Mouse (Mus musculus): ENCODE results near the gene Csnk2b. TPM values are rescaled to one million over a fixed set of nuclear protein-coding genes. Genes with fewer than 3 reads are reported as not detected.

Gene Csnk2b
- 100 to 1,000 TPM; 183 to 187 TPM for total RNA-seq (2021)

DNA sequence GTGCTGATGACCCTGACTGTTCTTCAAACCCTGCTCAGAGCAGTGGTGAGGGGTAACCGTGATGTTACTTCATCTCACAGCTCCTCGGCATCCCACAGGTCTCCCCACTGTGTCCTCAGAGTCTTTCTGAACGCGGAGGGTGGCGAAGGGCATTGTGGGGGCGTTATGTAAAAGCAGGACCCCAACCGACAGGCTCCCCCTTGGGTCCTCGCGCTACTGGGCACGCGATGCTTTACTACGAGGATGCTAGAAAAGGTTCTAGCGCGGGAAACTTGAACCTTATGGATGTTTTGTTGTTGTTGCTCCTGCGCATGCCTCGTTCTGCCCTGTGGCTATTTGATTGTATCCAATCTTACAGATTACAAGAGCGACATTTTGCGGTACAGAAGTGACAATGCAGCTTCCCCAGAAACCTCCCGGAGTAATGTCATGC is at the start of gene Csnk2b:
Gene Csnk2b (minus strand): TSS at position 183 of the 433 bp plus-strand sequence.
- DNase-seq, result peak; percentile 58 to 72
- intact Hi-C loops (cut with DNase I), result loop anchor here (2.0 to 5.0 kb wide), 2 partner anchors 31 to 115 kb away; partner anchors contain the start of gene Nfkbil1

DNA sequence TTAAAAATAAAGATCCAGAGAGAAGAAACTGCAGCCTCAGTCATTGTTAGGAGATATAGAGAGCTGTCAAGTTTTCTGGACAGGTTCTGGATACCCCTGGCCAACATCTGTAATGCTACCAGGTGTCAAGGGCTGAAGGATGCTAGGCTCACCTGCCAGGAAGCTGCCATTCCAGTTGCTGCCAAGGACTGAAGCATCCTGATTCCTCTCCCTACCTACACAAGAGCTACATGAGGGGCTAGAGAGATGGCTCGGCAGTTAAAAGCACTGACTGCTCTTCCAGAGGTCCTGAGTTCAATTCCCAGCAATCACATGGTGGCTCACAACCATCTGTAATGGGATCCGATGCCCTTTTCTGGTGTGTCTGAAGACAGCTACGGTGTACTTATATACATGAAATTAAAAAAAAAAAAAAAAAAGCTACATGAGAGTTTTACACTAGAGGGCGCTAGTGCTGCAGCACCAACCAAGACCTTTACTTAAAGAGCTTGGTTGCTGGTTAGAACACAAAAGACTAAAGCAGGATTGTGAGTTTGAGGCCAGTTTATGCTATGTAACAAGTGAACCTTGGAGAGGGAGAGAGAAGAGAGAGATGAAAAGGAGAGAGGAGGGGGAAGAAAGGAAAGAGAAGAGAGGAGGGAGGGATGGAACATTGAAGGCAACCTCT is 46.8 kb upstream of the Csnk2b start:
- no peak for DNase-seq
- intact Hi-C loops (cut with DNase I), result no loop called here

DNA sequence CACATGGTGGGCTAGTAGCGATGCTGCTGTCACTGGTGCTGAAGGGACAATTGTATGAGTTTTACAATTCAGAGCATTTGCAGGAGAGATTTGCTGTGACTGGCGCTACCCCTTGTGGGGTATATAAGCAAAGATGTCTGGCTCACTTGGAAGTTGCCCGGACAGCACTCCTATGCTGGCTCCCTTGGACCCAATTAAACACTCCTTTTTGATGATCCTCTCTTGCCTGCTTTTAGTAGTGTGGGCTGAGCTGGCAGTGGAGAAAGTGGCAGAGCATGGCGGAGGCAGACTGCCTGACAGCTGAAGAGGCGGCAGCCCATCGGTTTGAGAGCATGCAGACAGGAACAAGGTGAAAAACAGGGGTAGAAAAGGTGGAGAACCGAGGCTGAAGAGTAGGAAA is 45.9 kb upstream of the Csnk2b start:
- intact Hi-C loops (cut with DNase I), result loop anchor here (2.0 kb wide), 1 partner anchor 65 kb away; the partner anchor contains the start of gene Atp6v1g2
- DNase-seq, result no peak

DNA sequence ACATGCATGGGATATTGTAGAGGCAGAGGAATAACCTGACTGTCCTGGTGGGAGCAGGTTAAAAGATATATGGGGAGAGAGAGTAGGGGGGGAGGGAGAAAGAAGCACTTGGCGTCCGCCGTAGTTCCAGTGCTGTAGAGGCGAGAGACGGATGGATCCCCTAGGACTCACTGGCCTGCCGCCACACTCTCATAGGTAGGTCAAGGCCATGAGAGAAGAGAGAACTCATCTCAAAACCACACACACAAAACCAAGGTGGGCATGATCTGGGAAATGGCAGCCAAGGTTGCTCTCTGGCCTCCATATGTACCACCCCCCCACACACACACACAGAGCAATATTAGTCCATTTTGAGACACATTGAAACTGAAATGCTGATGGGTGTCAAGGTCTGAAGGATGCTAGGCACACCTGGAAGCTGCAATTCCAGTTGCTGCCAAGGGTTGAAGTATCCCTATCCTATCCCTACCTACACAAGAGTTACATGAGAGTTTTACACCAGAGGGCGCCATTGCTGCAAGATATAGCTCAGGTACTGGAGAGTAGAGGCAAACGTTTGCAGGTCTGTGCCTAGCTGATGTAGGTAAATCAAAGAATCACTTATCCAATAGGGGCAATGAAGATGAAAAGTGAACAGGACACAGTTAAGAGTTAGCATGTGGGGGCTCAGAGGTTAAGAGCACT is 44.6 kb upstream of the Csnk2b start:
- intact Hi-C loops (cut with DNase I), result loop anchor here (2.0 kb wide), 1 partner anchor 66 kb away; the partner anchor contains the start of gene Atp6v1g2
- peak; percentile 55 to 69 for DNase-seq

DNA sequence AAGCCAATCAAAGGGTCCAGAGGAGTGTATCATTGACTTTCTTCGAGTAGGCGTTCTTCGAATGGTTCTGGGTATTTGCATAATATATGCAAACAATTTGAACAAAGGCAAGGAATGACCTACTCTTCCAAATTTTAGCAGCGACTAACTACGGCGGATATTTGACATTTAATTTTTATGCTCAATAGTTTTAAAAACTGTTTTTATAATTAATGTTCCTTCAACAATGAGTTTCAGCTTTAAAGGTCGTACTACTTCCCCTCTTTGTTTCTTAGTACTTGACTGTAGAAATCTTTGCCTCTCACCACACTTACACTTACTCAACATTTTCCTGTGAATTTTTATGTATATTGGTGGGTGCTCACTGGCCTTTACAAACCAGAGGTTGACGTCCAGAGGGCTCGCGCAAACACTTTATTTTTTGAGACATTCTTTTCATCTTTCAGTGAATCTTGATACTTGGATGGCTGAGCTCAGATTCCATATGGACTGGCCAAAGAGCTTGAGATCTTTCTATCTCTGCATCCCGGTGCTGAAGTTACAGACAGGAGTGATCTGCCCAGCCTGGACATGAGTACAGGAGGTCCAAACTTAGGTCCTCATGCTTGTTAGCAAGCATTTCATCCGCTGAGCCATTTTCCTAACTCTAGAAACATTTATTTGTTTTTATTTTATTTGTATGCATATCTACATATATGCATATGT is 43.8 kb upstream of the Csnk2b start:
- no peak for DNase-seq
- intact Hi-C loops (cut with DNase I), result loop anchor here (2.0 kb wide), 1 partner anchor 67 kb away; the partner anchor contains the start of gene Atp6v1g2

DNA sequence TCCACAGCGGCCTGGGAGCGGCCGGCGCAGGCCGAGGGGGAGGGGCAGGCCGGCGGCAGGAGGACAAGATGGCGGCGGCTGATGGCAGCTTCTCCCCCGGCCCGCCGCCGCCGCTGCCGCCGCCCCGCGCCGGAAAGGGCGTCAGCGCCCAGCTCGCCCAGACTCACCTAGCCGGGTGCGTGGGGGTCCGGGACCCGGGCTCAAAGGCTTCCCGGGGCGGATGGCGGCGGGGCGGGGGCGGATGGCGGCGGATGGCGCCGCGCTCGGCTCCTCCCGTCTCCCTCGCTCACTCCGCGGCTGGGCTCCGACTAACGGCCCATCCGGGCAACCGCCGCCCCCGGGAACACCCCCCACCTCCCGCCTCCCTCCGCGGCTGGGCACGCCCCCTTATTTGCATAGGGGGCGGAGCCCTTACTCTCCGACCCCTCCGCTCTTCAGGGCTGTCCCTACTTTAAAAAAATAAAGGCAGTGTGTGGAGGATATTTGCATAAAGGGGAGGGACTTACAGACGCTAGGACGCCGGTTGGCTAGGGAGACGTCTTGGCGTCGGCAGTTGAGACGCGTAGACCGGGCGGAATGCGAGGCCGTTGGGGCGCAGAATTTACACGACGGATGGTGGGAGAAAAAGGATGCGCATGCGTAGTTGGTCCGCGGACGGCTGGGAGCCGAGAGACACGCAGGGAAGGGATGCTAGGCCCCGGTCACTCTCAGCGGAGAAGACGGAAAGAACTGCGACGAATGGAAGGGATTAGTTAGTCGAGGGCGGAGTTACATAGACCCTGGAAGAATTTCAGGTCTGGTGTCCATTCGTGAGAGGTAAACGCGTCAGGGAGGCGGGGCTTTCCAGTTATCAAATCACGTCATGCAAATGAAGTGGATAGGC is 43.0 kb upstream of the Csnk2b start, which contains the start of gene Prrc2a:
Gene Prrc2a (minus strand): TSS at position 330 of the 883 bp plus-strand sequence.
- intact Hi-C loops (cut with DNase I), result loop anchor here (5.0 kb wide), 1 partner anchor 38 kb away; the partner anchor contains the start of gene D17H6S53E
- DNase-seq, result peak; percentile 99

DNA sequence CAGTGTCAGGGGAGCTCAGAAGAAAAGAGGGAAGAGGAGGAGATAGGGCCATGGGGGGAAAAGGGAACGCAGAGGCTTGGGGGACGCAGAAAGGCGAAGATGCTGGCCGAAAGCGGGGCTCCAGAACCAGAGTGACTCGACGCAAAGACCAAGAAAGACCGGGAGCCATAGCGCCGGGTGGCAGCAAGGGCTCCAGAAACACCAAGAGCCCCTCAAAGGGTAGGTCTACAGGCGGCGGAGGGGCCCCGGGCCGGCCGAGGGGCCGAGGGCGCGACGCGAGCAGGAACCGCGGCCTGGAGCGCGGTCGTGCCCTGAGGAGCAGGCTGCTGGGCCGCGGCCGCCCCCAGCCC is 42.3 kb upstream of the Csnk2b start:
- DNase-seq, result no peak
- intact Hi-C loops (cut with DNase I), result loop anchor here (5.0 kb wide), 1 partner anchor 37 kb away; the partner anchor contains the start of gene D17H6S53E

DNA sequence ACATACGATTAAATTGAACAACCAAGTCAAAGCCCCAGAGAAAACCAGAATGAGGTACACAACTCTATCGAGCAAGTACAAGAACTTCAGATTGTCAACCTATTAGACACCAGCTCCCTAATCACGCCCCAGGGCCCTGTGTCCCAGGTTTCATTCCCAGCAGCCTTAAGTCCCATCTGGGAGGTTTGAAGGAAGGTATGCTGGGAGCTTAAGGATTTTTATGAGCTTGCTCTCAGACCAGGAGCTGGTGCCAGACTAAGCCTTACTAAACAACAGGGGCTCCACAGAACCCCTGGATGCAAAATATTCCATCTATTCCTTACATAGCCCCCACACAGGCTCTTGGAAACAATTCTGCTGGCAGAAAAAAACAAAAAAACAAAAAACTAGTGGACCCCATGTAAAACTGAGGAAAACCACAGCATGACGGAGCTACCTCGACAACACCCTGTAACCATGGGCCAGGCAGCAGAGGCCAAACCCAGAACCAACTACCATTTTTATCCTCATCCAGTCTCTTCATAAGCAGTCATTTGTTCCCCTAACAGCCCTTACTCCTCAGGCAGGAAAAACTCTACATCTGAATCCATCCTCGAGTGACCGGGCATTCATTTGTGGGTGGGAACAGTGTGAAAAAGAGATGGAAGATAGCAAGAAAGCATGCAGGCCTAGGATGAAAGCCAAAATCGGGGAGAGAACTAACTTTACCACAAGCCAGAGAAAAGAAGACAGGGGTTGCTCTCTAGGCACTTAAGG is 41.7 kb upstream of the Csnk2b start:
- intact Hi-C loops (cut with DNase I), result loop anchor here (2.0 to 5.0 kb wide), 2 partner anchors 27 to 36 kb away; partner anchors contain the start of gene D17H6S53E

DNA sequence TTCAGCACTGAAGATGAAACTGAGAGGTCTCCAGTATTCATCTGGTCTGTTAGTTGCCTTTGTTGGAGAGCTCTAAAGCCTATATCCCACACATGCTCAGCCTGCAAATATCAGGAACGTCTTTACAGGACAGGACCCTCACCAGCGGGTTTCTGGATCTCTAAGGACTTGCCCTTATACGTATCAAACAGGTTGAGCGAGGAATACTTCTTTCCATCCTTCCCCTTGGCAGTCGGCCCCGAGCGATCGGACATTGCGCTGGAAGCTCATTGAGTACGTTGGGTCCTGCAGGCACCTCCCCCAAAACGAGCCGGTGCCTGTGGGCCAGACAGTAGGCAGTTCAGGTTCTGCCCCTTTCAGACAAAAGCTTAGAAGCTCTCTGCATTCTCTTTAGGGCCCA is 40.9 kb upstream of the Csnk2b start:
- peak; percentile 47 to 56 for DNase-seq
- intact Hi-C loops (cut with DNase I), result loop anchor here (2.0 to 5.0 kb wide), 2 partner anchors 26 to 35 kb away; partner anchors contain the start of gene D17H6S53E

More for the DNA sequence above, 41.7 kb upstream of the Csnk2b start:
- DNase-seq, result peak; percentile 37 to 53

DNA sequence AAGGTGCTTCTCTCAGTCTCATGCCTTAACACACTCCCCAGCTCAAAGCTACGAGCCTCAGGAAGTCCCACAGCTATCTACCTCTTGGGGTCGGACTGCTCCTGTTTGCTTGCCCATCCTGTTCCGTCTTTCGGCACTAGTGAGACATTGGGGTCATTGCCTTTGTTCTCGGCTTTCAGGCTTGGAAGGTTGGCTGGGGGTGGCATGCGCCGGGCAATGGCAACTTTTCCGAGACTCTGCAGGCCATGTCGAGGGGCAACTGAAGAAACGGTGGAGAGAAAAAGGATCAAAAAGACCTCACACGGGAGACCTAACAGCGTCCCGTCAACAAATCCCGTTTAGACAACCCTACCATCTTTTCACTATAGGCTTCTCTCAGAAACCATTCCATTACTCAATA is 40.3 kb upstream of the Csnk2b start:
- intact Hi-C loops (cut with DNase I), result loop anchor here (2.0 to 5.0 kb wide), 2 partner anchors 25 to 35 kb away; partner anchors contain the start of gene D17H6S53E

DNA sequence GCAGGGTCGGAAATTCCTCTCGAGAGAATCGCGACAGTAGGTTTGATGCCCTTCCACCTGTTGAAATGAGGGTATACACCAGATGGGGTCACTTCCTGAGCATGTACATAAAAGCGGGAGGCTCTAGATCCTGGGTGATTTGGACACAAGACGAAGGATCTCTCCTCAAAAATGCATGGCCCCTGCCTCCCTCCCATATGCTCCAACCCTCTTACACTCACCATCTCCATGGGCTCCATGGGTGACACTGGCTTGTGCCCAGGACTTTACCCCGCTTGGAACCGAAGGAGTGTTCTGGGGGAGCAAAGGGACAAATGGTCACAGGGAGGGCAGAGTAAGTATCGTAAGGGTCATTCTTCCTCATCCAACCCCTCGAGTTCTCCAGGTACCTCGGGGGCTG is 39.6 kb upstream of the Csnk2b start:
- intact Hi-C loops (cut with DNase I), result loop anchor here (2.0 to 5.0 kb wide), 2 partner anchors 17 to 34 kb away; partner anchors contain the start of gene D17H6S53E
- DNase-seq, result no peak

More for the DNA sequence above, 40.3 kb upstream of the Csnk2b start:
- no peak for DNase-seq

DNA sequence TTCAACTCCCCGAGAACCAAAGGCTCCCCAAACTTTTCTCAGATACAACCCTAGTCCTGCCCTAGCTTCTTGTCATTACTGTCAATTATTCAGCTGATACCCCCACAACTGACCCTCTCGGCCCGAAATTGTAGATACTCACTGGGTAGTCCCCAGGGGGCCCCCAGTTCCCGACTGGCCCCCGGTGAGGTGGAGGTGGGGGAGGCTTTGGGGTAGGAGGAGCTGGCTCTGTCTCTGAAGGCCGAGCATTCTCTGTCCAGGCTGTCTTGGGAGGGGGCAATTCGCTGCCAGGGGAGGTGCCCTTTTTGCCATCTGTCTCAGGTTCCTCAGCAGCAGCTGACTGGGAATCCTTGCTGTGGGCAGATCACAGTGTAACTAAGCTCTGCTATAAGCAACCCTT is 37.8 kb upstream of the Csnk2b start:
- intact Hi-C loops (cut with DNase I), result loop anchor here (2.0 to 5.0 kb wide), 2 partner anchors 15 to 32 kb away; partner anchors contain the start of gene D17H6S53E

DNA sequence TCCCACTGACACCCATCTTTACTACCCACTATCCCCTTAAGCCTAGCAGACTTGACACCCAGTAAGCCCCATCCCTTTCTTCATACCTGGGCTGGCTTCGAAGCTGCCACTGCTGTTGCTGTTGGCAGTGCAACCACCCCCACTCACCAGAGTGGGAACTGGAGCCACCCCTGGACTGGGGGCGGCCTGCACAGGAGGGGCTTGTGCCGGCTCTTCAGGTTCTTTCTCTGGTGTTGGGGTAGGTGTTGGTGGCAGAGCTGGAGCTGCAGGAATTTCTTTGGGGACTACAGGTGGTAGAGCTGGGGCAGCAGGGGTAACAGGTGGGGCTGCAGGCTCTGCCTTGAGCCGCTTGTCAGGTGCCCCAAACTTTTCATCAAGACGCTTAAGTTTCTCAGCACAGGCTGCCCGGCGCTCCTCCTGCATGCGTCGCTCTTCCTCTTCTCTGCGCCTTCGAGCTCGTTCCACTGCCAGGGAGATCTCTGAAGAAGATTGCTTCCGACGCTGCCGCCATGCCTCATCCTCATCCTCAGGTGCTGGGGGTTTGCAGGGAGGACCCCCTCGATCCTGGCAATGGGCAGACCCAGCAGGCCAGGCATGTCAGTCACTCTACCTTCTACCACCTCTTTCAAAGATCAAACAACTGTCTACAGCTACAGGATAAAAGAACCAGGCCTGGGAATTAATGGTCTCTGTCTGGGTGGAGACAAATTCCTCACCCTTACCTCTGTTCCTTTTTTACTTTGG is 37.2 kb upstream of the Csnk2b start:
- no peak for DNase-seq
- intact Hi-C loops (cut with DNase I), result no loop called here

More for the DNA sequence above, 37.8 kb upstream of the Csnk2b start:
- DNase-seq, result no peak

DNA sequence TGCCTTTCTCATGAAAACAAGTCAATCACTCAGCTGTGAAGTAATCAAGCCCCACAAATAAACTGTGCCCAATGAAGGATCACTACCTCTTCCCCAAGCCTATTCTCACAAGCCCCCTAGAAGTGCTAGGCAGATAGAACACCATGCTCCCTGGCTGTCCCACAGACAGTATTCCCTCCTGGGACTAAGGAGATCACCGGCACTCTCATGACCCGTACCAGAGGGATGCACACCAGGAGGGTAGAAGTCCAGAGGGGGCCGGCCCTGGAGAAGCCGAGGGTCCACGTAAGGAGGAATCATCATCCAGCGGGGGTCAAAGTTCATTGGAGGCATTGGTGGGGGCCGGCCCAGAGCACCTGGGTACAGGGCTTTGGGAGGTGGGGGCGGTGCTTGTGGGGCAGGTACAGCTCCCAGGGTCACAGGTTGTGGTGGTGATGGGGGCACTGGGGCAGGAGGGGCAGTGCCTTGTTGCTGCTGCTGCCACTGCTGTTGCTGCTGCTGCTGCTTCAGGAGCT is 35.9 kb upstream of the Csnk2b start:
- no peak for DNase-seq
- intact Hi-C loops (cut with DNase I), result no loop called here

DNA sequence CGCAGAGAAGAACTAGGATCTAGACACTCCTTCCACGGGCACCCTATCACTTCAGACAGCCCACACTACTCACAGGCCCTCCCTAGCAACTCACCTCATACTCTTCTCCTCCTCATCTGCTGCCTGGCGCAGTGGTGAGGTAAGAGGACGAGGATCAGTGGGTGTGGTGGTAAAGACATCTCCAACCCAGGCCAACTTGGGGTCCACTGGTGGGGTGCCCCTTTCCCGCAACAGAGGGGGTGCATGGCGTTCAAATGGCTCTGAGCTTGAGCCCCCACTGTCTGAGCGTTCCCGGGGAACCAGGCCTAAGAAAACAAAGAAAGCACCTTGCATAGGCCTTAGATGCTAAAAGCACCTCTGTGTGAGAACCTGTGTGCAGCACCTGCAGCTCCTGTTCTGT is 35.4 kb upstream of the Csnk2b start:
- intact Hi-C loops (cut with DNase I), result no loop called here
- DNase-seq, result no peak

DNA sequence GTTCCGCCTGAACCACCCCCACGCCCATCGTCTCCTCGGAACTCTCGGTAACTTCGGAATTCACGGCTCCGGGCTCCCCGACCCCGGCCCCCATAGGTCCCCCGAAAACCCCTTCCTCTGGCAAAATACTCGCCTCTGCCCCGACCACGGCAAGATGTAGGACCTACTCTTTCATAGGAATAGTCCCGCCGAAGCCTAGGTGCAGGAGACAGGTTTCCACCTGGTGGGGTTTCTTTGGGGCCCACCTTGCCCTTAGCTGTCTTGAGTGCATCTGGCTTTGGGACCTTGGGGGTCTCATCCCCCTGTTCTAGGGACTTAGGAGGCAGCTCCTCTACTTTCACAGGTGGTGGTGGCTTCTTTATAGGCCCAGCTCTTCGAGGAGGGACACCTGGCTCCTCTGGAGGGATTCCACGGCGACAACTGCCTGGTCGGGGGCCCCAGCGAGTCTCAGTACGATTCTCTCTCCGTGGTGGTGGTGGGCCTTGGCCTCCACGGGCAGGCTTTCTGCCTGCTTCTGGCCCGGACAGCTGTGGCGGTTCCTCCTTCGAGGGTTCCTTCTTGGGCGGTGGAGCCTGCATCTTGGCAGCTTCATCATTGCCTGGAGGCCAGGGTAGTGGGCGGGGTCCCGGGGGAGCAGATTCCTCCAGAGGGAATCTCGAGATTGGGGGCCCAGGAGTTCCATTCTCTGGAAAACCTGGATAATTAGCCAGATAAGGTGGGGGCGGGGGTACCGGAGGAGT is 34.8 kb upstream of the Csnk2b start:
- no peak for DNase-seq
- intact Hi-C loops (cut with DNase I), result no loop called here

DNA sequence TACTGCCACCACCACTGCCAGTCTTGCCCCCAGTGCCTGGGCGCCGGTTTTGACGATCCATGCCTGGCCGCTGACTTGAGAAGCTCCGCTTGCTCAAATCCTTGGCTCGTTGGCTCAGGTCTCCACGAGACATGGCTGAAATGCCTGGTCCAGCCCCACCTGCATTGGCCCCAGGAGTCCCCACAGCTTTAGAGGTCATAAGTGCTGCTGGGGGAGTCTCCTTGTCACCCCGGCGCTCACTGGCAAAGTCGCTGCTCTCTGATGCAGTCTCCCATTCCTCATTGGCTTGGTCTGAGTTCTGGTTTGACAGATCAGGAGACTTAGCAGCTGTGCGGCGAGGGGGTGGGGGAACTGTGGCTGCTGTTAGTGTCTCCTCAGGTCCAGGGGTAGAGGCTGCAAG is 33.6 kb upstream of the Csnk2b start:
- intact Hi-C loops (cut with DNase I), result no loop called here
- no peak for DNase-seq

All from heart, postnatal 10 days (tissue).